Comparison of ENCODE assay signal across 28 mouse cellular contexts in genomic region chr13:92491923-92492322, GRCm38 (mm10). TPM values are rescaled to one million over a fixed set of nuclear protein-coding genes. Genes with fewer than 3 reads are reported as not detected.
"Had no signal": no experiment of that assay in that cellular context is flagged by ENCODE, and none has a peak within 500 bp of the region (broad histone marks: within the 10 kb centered on the region; RNA-seq: fewer than 3 reads in every experiment).

No protein-coding gene starts in this region.

- H3K9ac ChIP-seq: heart, embryonic 12.5 days; hindbrain, embryonic 12.5 days; hindbrain, embryonic 14.5 days; intestine, embryonic 15.5 days; kidney, embryonic 15.5 days; limb, embryonic 12.5 days; liver, embryonic 13.5 days; liver, embryonic 15.5 days; liver, postnatal 0 days had no signal

- ATAC-seq: hindbrain, embryonic 16.5 days; inflammation-experienced regulatory T-cells, adult 6 months; intestine, embryonic 15.5 days; intestine, postnatal 0 days; liver, postnatal 0 days had no signal

- H3K4me2 ChIP-seq: heart, embryonic 12.5 days; hindbrain, embryonic 12.5 days; hindbrain, embryonic 14.5 days; intestine, embryonic 15.5 days; kidney, embryonic 15.5 days; limb, embryonic 12.5 days; liver, embryonic 11.5 days; liver, embryonic 13.5 days; liver, embryonic 15.5 days had no signal

- H3K9me3 ChIP-seq: heart, embryonic 10.5 days; heart, embryonic 12.5 days; hindbrain, embryonic 10.5 days; hindbrain, embryonic 12.5 days; intestine, embryonic 15.5 days; kidney, embryonic 15.5 days; limb, embryonic 10.5 days; limb, embryonic 12.5 days; liver, embryonic 13.5 days; liver, embryonic 15.5 days had no signal

- H3K4me3 ChIP-seq: heart, adult 2 months; heart, embryonic 10.5 days; heart, embryonic 12.5 days; hindbrain, embryonic 10.5 days; hindbrain, embryonic 12.5 days; intestine, embryonic 15.5 days; kidney, embryonic 15.5 days; layer of hippocampus, adult 2 months; left cerebral cortex, adult 2 months; limb, embryonic 10.5 days; limb, embryonic 12.5 days; liver, embryonic 13.5 days; liver, embryonic 15.5 days had no signal

- H3K4me1 ChIP-seq: heart, embryonic 10.5 days; heart, embryonic 12.5 days; hindbrain, embryonic 10.5 days; hindbrain, embryonic 12.5 days; intestine, embryonic 15.5 days; kidney, embryonic 15.5 days; limb, embryonic 10.5 days; limb, embryonic 12.5 days; liver, embryonic 13.5 days; liver, embryonic 15.5 days had no signal

- H3K36me3 ChIP-seq: liver, embryonic 15.5 days had no signal

- DNase-seq: gastrocnemius, postnatal 14 days; gastrocnemius, postnatal 36 days; heart, adult 11 months; heart, adult 2 months; heart, postnatal 10 days; heart, postnatal 4 days; kidney, postnatal 25 days; kidney, postnatal 4 days; liver; liver, embryonic 13.5 days; liver, postnatal 0 days had no signal

- H3K27me3 ChIP-seq: heart, embryonic 12.5 days; hindbrain, embryonic 12.5 days; intestine, embryonic 15.5 days; kidney, embryonic 15.5 days; limb, embryonic 12.5 days; liver, embryonic 13.5 days; liver, embryonic 15.5 days had no signal

- H3K27ac ChIP-seq: heart, adult 2 months; heart, embryonic 10.5 days; hindbrain, embryonic 10.5 days; hindbrain, embryonic 12.5 days; hindbrain, embryonic 14.5 days; intestine, embryonic 15.5 days; kidney, embryonic 15.5 days; layer of hippocampus, adult 2 months; left cerebral cortex, adult 2 months; limb, embryonic 10.5 days; limb, embryonic 12.5 days; liver, embryonic 13.5 days; liver, embryonic 15.5 days had no signal

RNA-seq across cellular contexts. Expression of gene Fam151b, which starts 8.1 kb away (rescaled TPM):
- polyA plus RNA-seq: heart, embryonic 10.5 days; heart, embryonic 12.5 days; heart, embryonic 16.5 days; hindbrain, embryonic 14.5 days; hindbrain, embryonic 16.5 days; intestine, embryonic 15.5 days; kidney, embryonic 15.5 days; liver, embryonic 15.5 days had no signal
